Mouse (Mus musculus): ENCODE results near the gene March5.

DNA sequence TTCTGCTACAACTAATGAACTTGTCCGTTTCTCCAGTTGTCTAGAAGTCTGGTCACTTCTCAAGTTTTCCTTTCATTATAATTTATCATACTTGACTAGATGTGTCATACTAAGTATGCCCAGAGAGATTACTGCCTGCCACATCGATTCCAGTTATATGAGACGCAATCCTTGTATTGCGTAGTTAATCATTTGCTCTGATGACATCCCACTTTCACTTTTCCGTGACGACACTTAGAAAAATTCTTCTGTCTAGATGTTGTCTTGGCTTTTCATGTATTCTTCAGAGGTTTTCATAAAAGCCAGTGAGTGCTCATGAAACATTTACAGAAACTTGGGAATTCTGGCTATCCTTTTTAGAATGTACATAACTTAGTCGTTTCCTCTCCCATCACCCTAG lies 1.6 kb downstream of the March5 start:
- TF ChIP-seq CTCF (conservative IDR thresholded peaks at IDR 0.05; ENCODE audit: insufficient read depth, insufficient read length, low read depth, low read length) (no peak), POLR2A (IDR thresholded peaks at IDR 0.05; ENCODE audit: low read depth, low read length) (no peak)

Data from kidney, adult 2 months (tissue).